Mouse (Mus musculus): ENCODE results near the gene Fosl1.
"Not testable (repeated sequence)": the region's sequence is repeated elsewhere in the genome, so short reads cannot be mapped to it uniquely, and the experiment has no call there.

The Fosl1 gene

DNA sequence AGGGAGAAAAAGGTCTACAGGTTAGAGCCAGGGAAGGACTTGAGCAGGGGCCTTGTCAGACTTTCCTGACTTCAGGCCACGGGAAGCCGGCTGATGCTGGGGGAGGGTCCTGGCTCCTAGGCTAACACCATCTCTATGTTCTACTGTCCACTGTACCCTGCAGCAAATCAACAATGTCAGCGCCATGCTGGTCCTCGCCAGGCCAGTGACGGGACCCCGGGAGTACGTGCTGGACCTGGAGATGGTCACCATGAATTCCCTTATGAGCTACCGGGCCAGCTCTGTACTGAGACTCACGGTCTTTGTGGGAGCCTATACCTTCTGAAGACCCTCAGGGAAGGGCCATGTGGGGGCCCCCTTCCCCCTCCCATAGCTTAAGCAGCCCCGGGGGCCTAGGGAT, 34.1 kb downstream of the Fosl1 start:
- DNase-seq (ENCODE audit: low read depth, low spot score): no peak

DNA sequence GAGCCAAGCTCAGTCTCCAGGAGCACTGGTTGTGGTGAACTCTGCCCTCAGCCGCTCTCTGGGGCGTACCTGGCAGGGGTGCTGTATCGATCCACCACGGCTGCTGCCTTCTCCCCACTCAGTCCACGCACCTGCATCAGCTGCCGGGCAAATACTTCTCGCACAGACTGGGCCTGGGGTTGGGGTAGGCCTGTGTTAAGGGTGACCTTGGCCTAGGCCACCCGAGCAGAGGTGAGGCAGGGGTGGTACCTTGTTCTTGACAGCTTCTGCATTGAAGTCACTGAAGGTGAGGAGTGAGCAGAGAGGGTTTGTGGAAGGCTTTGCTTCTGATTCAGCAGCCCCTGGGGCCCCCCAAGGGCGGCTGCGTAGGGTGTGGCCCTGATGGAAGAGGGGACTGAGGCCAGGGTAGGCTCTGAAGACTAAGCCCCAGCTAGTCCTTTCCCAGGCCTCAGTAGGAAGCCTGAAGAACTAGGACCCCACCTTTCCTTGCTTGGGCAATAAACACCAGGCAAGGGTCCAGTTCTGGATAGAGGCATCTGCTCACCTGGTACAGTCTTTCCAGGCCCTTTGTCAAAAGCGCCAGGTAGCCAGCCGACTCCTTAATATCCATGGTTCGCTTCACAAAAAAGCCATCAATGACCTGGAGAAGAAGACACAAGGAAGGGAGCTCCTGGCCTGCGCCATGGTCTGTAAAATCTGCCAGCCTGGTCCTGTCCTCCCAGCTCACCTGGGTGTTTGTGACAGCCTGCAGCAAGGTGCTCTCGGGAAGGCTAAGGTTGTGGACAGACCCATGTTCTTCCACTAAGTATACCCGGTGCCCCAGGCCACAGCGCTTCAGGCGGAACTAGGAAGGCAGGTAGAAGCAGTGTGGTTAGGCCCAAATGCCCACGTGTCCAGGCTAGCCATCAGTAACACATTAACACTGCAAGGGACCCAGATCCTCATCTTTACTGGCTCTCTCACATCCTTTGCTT, 36.3 kb downstream of the Fosl1 start:
- no peak for DNase-seq (ENCODE audit: low read depth, low spot score)

- DNase-seq (ENCODE audit: low read depth, low spot score): no peak
Observed at GRCm38 (mm10) chr19:5484496-5484895, 37.1 kb downstream of the Fosl1 start.

GRCm38 (mm10) chr19:5485371-5485770, 38.0 kb downstream of the Fosl1 start:
- no peak for DNase-seq (ENCODE audit: low read depth, low spot score)

DNA sequence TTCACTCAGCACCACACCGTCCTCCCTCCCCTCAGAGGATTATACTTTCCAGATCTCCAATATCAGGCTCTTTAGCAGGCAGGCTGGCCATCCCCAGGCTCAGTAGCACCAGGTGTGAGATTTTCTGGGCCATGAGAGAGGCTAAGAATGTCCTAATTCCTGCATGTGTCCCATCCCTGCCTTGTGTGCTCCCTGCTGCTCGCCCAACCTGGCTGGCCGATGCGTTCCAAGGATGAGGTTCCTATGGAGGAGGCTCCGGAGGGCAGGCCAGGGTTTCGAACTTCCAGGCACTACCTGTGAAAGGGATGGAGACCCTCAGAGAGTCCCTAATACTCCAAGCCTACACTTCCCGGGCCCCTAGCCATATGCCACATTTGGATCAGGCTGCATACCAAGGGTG, 38.5 kb downstream of the Fosl1 start:
- no peak for DNase-seq (ENCODE audit: low read depth, low spot score)

- DNase-seq (ENCODE audit: low read depth, low spot score): no peak
Observed at GRCm38 (mm10) chr19:5486286-5486685, 38.9 kb downstream of the Fosl1 start.

GRCm38 (mm10) chr19:5486771-5487170, 39.4 kb downstream of the Fosl1 start:
- no peak for DNase-seq (ENCODE audit: low read depth, low spot score)

DNA sequence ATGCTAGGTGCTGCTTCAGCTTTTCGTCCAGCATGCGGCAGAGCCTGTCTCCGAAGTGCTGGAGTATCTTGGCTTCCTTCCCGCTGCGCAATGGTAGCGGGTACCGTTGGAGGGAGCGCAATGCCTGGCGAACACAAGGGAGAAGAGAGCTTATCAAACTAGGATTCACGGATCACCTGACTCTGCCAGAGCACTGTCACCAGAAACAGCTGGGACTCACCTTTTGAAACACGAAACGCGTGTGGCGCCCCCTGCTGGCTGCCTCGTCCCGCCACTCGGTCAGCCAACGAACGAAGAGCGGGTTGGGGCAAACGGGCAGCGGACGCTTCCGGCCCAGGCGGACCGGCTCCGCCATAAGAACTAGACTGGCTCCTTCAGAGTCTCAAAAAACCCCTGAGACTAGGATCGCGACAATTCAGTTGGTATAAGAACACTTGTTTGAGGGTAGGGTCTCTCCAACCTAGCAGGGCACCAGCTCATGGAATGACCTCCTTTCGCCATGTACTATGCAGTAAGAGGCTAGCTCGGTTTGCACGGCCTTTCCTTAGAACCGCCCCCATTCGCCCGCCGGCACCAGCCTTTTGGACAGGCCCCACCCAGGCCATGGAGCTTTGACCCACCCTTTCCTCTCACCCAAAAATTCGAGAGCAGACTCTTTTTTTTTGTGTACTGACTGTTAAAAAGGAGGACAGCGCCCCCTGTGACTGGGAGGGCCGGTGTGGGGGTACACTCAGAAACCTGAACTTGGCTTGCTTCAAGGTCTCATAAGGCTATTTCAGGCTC, 40.6 kb downstream of the Fosl1 start, which contains the start of gene Mus81:
Mus81 (minus strand) TSS at position 635 of the 783 bp plus-strand sequence.
- peak; percentile 96 for DNase-seq (ENCODE audit: low read depth, low spot score)

GRCm38 (mm10) chr19:5488878-5489571, 41.7 kb downstream of the Fosl1 start:
- peak; percentile 98 for DNase-seq (ENCODE audit: low read depth, low spot score)

- DNase-seq (ENCODE audit: low read depth, low spot score): not testable (repeated sequence)
Observed at GRCm38 (mm10) chr19:5489721-5490120, 42.4 kb downstream of the Fosl1 start.

- peak; percentile 94 for DNase-seq (ENCODE audit: low read depth, low spot score)
Observed at GRCm38 (mm10) chr19:5490313-5490897, 43.1 kb downstream of the Fosl1 start, which contains the start of gene Cfl1. Cfl1 (plus strand) TSS chr19:5490455.

DNA sequence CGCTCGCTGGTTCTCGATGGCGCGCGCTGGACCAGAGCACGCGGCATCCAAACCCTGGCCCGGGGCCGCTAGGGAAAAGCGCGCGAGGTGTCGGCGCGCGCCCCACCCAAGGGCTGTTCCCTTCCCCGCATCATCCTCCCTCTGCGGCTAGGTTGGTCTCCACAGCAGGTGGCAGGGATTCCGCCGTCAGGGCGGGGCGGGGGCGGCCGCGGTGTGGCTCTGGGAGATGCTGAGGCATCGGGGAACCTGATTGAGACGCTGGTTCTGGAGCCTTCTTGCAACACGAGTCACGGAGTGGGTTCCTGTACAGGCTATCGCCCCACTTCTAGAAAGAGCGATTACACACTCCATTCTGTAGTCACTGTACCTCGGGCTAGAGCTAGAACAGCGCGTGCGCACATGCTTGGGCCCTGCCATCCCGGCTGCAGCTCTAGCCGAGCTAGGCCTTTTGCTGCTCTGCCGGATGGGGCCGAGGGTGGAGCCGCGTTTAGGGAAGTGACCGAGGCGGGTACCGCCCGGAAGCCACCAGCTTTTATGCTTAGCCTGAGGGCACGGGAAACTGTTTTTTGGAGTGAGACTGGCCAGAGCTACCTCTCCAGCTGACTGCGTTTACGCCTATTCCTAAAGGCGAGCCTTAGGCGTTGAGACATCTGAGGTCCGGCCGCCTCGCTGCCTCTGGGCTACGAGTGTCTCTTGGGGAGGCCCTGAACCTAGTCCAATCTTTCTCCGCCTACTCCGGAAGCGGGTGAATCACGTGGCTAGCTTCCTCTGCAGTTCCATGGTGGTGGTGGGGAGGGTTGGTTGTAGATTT, 43.8 kb downstream of the Fosl1 start:
- DNase-seq (ENCODE audit: low read depth, low spot score): peak; percentile 80

DNA sequence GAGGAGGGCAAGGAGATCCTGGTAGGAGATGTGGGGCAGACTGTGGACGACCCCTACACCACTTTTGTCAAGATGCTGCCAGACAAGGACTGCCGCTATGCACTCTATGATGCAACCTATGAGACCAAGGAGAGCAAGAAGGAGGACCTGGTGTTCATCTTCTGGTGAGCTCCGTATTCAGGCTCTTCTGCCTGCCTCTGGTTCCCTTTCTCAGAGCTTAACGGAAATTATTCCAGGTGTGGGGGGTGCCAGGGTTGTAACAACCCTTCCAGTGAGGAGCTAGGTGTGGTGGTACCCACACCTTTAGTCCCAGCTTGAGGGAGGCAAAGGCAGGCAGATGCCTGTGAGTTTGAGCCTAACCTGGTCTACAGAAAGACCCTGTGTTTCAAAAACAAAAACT, 45.3 kb downstream of the Fosl1 start:
- DNase-seq (ENCODE audit: low read depth, low spot score): no peak

- DNase-seq (ENCODE audit: low read depth, low spot score): not testable (repeated sequence)
Observed at GRCm38 (mm10) chr19:5493301-5493721, 46.0 kb downstream of the Fosl1 start.

DNA sequence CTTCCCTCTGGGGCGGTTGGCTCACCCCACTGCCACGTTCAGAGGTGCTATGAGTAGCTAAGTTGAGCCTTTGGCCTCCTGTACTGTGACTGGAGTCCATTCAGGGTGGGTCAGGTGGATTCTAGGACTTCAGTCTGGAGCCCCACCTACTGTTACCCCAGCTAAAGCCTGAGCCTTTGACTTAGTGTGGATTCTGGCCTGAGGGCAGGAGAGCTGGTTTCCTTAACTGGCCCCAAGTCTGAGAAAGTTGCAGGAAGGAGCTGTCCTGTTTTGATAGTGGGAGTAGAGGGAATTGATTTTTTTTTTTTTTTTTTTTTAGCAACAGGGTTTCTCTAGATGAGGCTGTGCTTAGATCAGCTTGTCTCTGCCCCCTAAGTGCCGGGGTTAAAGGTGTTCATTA, 47.0 kb downstream of the Fosl1 start:
- DNase-seq (ENCODE audit: low read depth, low spot score): no peak

GRCm38 (mm10) chr19:5495353-5496051, 48.2 kb downstream of the Fosl1 start:
- no peak for DNase-seq (ENCODE audit: low read depth, low spot score)

GRCm38 (mm10) chr19:5496052-5496370, 48.7 kb downstream of the Fosl1 start:
- no peak for DNase-seq (ENCODE audit: low read depth, low spot score)

- no peak for DNase-seq (ENCODE audit: low read depth, low spot score)
Observed at GRCm38 (mm10) chr19:5500330-5500875, 53.1 kb downstream of the Fosl1 start.

- DNase-seq (ENCODE audit: low read depth, low spot score): no peak
Observed at GRCm38 (mm10) chr19:5503687-5504086, 56.3 kb downstream of the Fosl1 start, which contains the start of gene 1700020D05Rik. 1700020D05Rik (minus strand) TSS chr19:5503787.

Data from skeletal muscle tissue, adult 2 months (tissue).